Mouse (Mus musculus) ES-E14 (cell line): ENCODE measurements around the gene Ermap.

Experiments used
- CHD2 ChIP-seq: IDR thresholded peaks from 2 replicates; pipeline ENCODE4 v1.6.1; 2014; ENCODE audit warnings: mild to moderate bottlenecking, low read depth, low read length, inconsistent platforms
- HCFC1 ChIP-seq: IDR thresholded peaks from 2 replicates; pipeline ENCODE4 v1.6.1; 2012; ENCODE audit warnings: low read length, inconsistent platforms, borderline replicate concordance; ENCODE audit not compliant: insufficient read depth
- MAFK ChIP-seq: IDR thresholded peaks from 2 replicates; pipeline ENCODE4 v1.6.1; 2014; ENCODE audit warnings: mild to moderate bottlenecking, low read depth, low read length, inconsistent platforms; ENCODE audit not compliant: insufficient read depth
- ZC3H11A ChIP-seq: IDR thresholded peaks from 2 replicates; pipeline ENCODE4 v1.6.1; 2012; ENCODE audit warnings: low read depth, mild to moderate bottlenecking, inconsistent platforms, low read length, borderline replicate concordance

DNA sequence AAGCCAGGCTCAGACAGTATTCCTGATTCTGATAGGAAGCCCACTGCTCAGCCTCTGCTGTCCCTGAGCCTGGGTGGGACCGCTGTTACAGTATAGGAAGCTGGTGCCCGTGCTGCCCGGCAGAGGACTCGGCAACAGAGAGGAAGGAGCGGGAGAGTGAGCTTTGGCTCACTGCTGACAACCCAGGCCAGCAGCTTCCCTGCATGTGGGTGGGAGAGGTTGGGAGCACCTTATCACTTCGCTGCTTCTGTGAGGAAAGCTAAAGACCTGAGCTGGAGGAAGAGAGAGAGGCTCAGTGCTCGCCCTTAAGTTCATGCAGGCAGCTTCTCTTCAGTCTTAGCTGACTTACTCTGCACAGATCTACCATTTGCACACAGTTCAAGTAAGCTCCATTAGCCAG is 61.3 kb downstream of the Ermap start:
- TF ChIP-seq MAFK (no peak), CHD2 (no peak), HCFC1 (no peak), ZC3H11A (no peak)
